Mouse (Mus musculus) forebrain, embryonic 12.5 days (tissue): ENCODE results near the gene Gm3594. TPM values are rescaled to one million over a fixed set of nuclear protein-coding genes. Genes with fewer than 3 reads are reported as not detected.
"Not testable (repeated sequence)": the region's sequence is repeated elsewhere in the genome, so short reads cannot be mapped to it uniquely, and the experiment has no call there.

ENCODE experiments used
- ATAC-seq: fragments of 200-750 bp; cut with Nextera tagmentation; 2 replicates; pipeline ENCODE4 v1.8.0; 2017; ENCODE audit warnings: moderate TSS enrichment; ENCODE audit not compliant: low FRiP score
- H3K27ac ChIP-seq: fragments of 300-500 bp; sonication (generic); 2 replicates; pipeline ENCODE4 v1.5.1; 2016; ENCODE audit warnings: mild to moderate bottlenecking
- H3K27me3 ChIP-seq: fragments of 300-500 bp; sonication (generic); 2 replicates; pipeline ENCODE4 v1.6.1; 2016; ENCODE audit warnings: mild to moderate bottlenecking
- H3K36me3 ChIP-seq: fragments of 300-500 bp; sonication (generic); replicated peaks from 2 replicates; pipeline ENCODE4 v1.6.1; 2016; ENCODE audit warnings: mild to moderate bottlenecking
- H3K4me1 ChIP-seq: fragments of 300-500 bp; sonication (generic); 2 replicates; pipeline ENCODE4 v1.6.1; 2016
- H3K4me2 ChIP-seq: fragments of 300-500 bp; sonication (generic); 2 replicates; pipeline ENCODE4 v1.6.1; 2016; ENCODE audit warnings: mild to moderate bottlenecking, moderate library complexity
- H3K4me3 ChIP-seq: fragments of 300-500 bp; sonication (generic); replicated peaks from 2 replicates; pipeline ENCODE4 v1.5.1; 2016; ENCODE audit warnings: mild to moderate bottlenecking
- H3K9ac ChIP-seq: fragments of 300-500 bp; sonication (generic); 2 replicates; pipeline ENCODE4 v1.6.1; 2016; ENCODE audit warnings: mild to moderate bottlenecking
- H3K9me3 ChIP-seq: fragments of 300-500 bp; sonication (generic); 2 replicates; pipeline ENCODE4 v1.6.1; 2016
- WGBS: fragments of 180-500 bp; shearing (Covaris S2); methylation state at CpG from one replicate; pipeline ENCODE4 v1.1.7; 2016; 5-methylcytosine and 5-hydroxymethylcytosine counted together
- polyA plus RNA-seq: library from polyadenylated mRNA; unstranded; fragments of >200 nt; fragmentation: Nextera tagmentation; extraction: Ambion mirVana; gene quantifications from 2 replicates; pipeline ENCODE4 v1.2.1, GENCODE M21; 2016

Gene Gm3594
- polyA plus RNA-seq, result not detected in 2 replicates

- WGBS, result no CpG with 5 or more reads among the region's 4 CpGs
- not testable (repeated sequence) for H3K36me3 ChIP-seq, H3K27me3 ChIP-seq, ATAC-seq, H3K4me3 ChIP-seq, H3K4me2 ChIP-seq, H3K4me1 ChIP-seq, H3K27ac ChIP-seq, H3K9me3 ChIP-seq, H3K9ac ChIP-seq
Observed at GRCm38 (mm10) chr14:6444511-6444910, at the start of gene Gm3594. Gene Gm3594 (minus strand): TSS chr14:6444611.

GRCm38 (mm10) chr14:6486331-6486730 lies 41.9 kb upstream of the Gm3594 start:
- H3K9ac ChIP-seq, H3K4me1 ChIP-seq, H3K27ac ChIP-seq, H3K36me3 ChIP-seq, H3K4me3 ChIP-seq, ATAC-seq, H3K4me2 ChIP-seq, H3K27me3 ChIP-seq, H3K9me3 ChIP-seq: not testable (repeated sequence)
- 28% methylated on average over 1 of the region's 1 CpGs for WGBS

GRCm38 (mm10) chr14:6485541-6485940 lies 41.1 kb upstream of the Gm3594 start:
- not testable (repeated sequence) for H3K9ac ChIP-seq, H3K9me3 ChIP-seq, H3K4me1 ChIP-seq, ATAC-seq, H3K4me3 ChIP-seq, H3K27ac ChIP-seq, H3K4me2 ChIP-seq, H3K27me3 ChIP-seq, H3K36me3 ChIP-seq
- WGBS, result 100% methylated on average over 1 of the region's 1 CpGs

- H3K9ac ChIP-seq, H3K4me2 ChIP-seq, H3K4me1 ChIP-seq, H3K27me3 ChIP-seq, H3K4me3 ChIP-seq, H3K9me3 ChIP-seq, H3K27ac ChIP-seq, H3K36me3 ChIP-seq, ATAC-seq: not testable (repeated sequence)
- WGBS, result 83% methylated on average over 7 of the region's 8 CpGs
Observed at GRCm38 (mm10) chr14:6482126-6482525, 37.7 kb upstream of the Gm3594 start.

- not testable (repeated sequence) for ATAC-seq, H3K27ac ChIP-seq, H3K9me3 ChIP-seq, H3K36me3 ChIP-seq, H3K4me2 ChIP-seq, H3K27me3 ChIP-seq, H3K9ac ChIP-seq, H3K4me3 ChIP-seq, H3K4me1 ChIP-seq
- WGBS, result 83% methylated on average over 1 of the region's 1 CpGs
Observed at GRCm38 (mm10) chr14:6471856-6472255, 27.4 kb upstream of the Gm3594 start.

- not testable (repeated sequence) for H3K4me2 ChIP-seq, ATAC-seq, H3K36me3 ChIP-seq, H3K27ac ChIP-seq, H3K27me3 ChIP-seq, H3K9ac ChIP-seq, H3K9me3 ChIP-seq, H3K4me1 ChIP-seq, H3K4me3 ChIP-seq
- WGBS, result 79% methylated on average over 3 of the region's 4 CpGs
Observed at GRCm38 (mm10) chr14:6440774-6441173, 3.6 kb downstream of the Gm3594 start.

GRCm38 (mm10) chr14:6440206-6440605 lies 4.2 kb downstream of the Gm3594 start:
- 83% methylated on average over 2 of the region's 5 CpGs for WGBS
- not testable (repeated sequence) for H3K27me3 ChIP-seq, H3K9me3 ChIP-seq, H3K27ac ChIP-seq, H3K9ac ChIP-seq, H3K4me1 ChIP-seq, H3K4me2 ChIP-seq, H3K4me3 ChIP-seq, H3K36me3 ChIP-seq, ATAC-seq

- ATAC-seq, result not testable (repeated sequence)
Observed at GRCm38 (mm10) chr14:6426766-6427165, 17.6 kb downstream of the Gm3594 start.

GRCm38 (mm10) chr14:6426353-6426752 lies 18.1 kb downstream of the Gm3594 start:
- H3K4me1 ChIP-seq, H3K9me3 ChIP-seq, H3K9ac ChIP-seq, ATAC-seq, H3K36me3 ChIP-seq, H3K27ac ChIP-seq, H3K27me3 ChIP-seq: not testable (repeated sequence)
- peak overlapping the region; percentile 34 for H3K4me3 ChIP-seq
- H3K4me2 ChIP-seq, result peak overlapping the region; percentile 52
- 20% methylated on average over 22 of the region's 22 CpGs for WGBS

More at GRCm38 (mm10) chr14:6426766-6427165, 17.6 kb downstream of the Gm3594 start:
- H3K27ac ChIP-seq, H3K9ac ChIP-seq, H3K4me1 ChIP-seq, H3K36me3 ChIP-seq, H3K27me3 ChIP-seq, H3K9me3 ChIP-seq: not testable (repeated sequence)
- under 1% methylated on average over 16 of the region's 42 CpGs for WGBS
- Histone ChIP-seq H3K4me2 (peak overlapping the region; percentile 52), H3K4me3 (peak overlapping the region; percentile 34)

- ATAC-seq, H3K4me2 ChIP-seq, H3K27ac ChIP-seq, H3K27me3 ChIP-seq, H3K36me3 ChIP-seq, H3K9me3 ChIP-seq, H3K4me1 ChIP-seq, H3K4me3 ChIP-seq, H3K9ac ChIP-seq: not testable (repeated sequence)
- WGBS, result no CpG with 5 or more reads among the region's 2 CpGs
Observed at GRCm38 (mm10) chr14:6412382-6412781, 32.0 kb downstream of the Gm3594 start, which contains the start of gene Gm3591. Gene Gm3591 (minus strand): TSS chr14:6412482.

- not testable (repeated sequence) for H3K27ac ChIP-seq, ATAC-seq, H3K4me2 ChIP-seq, H3K27me3 ChIP-seq, H3K9ac ChIP-seq, H3K4me1 ChIP-seq, H3K36me3 ChIP-seq, H3K4me3 ChIP-seq, H3K9me3 ChIP-seq
- WGBS, result 96% methylated on average over 2 of the region's 4 CpGs
Observed at GRCm38 (mm10) chr14:6390219-6390618, 54.2 kb downstream of the Gm3594 start, which contains the start of gene Gm16440. Gene Gm16440 (minus strand): TSS chr14:6390319.
